Mouse (Mus musculus) heart, adult 9 months (tissue): Measurements from ENCODE around the gene Rgr.

Source experiments
- DNase-seq, 2 experiments: peaks; one replicate each; pipeline ENCODE4 v3.0.0; 2022; ENCODE audit warnings: low spot score in 2 of 2

Rgr gene

GRCm38 (mm10) chr14:37048914-37049410 lies at the start of gene Rgr:
Gene Rgr, minus strand, starts transcription at chr14:37048964.
- DNase-seq: no peak

DNA sequence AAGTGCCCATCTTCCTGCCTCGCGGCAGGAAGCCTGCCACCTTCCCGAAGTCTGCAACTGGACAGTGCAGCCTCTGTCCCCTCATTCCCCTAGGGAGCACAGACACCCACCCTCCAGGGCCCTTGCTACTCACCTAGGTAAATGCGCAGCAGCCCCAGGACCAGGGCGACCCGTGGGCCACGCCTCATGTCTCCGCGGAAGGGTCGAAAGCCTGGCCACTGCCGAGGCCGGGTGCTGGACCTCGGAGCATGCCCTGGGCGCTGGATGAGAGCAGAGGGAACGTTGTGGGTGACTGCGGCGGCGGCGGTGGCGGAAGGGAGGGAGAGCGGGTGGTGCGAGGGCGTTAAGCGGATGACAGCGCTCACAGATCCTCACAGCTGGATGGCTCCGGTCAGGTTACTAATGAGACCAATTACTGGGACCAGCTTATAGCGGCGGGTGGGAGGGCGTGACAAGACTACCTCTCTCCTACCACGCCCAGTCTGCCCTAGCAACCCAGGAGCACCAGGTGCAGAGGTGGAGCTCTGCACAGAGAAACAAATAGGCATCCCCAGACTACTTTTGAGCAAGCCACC lies 49.3 kb upstream of the Rgr start, which contains the start of gene Cdhr1:
Gene Cdhr1 (minus strand): TSS at position 392 of the 575 bp plus-strand sequence.
- no peak for DNase-seq

GRCm38 (mm10) chr14:37095556-37095955 lies 46.8 kb upstream of the Rgr start:
- no peak for DNase-seq

DNA sequence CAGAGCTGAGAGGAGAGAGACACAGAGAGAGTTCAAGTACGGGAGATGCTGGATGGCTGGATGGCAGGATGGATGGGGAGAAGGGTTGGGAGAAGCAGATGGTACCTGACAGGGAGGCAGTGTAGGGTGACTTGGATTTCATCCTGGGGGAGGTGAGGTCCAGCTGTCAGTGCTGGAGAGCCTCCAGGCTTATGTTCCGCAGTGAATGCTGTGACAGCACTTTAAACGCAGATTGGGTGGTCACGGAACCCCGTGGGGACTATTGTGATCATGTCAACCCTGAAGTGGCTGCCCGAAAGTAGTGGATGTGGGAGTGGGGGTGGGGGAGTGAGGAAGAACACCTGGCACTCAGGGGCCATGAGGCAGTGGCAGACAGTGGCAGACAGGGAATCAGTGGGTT lies 45.7 kb upstream of the Rgr start:
- DNase-seq: no peak

DNA sequence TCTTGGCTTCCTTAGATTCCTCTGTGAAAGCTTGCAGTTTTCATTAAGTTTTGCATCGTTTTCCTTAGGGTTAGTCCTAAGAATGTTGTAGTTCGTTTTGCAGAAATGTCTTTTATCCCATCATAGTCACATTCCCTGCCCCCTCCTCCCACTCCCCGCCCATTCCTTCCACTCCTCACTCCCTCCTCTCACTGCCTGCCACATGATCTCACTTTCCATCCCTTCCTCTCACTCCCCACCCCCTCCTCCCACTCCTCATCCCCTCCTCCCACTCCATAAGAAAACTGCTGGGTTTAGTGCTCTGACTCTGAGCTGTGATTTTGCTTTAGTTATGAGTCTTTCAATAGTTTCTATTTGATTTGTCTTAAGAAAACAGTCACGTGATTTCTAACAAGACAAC lies 35.0 kb upstream of the Rgr start:
- DNase-seq: no peak

DNA sequence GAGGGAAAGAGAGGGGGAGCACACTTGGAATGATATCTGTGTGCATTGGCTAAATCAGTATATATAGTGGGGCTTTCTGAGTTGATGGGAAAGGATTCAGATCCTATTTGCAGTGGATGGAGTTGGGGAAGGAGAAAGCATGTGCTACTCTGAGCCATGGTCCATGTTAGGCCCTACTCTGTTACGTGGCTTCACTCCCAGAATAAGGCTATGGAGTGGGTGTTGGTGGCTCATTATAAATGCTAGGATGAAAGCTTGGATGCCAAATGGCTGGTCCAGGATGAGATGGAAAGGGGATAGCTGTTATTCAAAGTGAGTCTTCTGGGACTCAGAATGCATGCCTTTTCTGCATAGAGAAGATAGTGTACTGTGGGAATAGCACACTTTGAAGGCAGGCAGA lies 32.0 kb upstream of the Rgr start:
- no peak for DNase-seq

DNA sequence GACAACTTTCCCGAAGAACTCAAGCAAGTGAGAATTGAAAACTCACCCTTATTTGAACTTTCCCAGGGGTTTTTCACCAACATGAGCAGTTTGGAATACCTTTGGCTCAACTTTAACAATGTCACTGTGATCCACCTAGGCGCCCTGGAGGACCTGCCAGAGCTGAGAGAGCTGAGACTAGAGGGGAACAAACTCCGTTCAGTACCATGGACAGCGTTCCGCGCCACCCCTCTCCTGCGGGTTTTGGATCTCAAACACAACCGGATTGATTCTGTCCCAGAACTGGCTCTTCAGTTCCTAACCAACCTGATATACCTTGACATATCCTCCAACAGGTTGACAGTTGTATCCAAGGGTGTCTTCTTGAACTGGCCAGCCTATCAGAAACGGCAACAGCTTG lies 19.8 kb upstream of the Rgr start:
- DNase-seq: no peak

DNA sequence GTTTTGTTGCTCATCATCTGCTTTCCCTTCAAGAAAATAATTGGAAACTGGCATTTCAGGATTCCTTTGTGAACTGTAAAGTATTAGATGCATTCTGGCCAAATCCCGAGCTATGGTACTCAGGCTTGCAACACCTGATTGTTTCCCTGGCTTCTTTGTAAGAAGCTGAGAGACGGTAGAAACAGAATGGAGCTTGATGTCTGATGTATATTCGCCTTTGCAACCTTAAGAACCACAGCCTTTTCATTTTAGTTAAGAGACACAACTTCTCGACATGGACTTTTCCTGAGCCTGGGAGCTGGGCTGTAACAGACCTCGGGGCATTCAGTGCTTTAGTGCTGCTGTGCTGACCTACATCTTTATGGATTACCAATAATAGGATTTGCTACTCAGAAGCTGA lies 18.9 kb upstream of the Rgr start, which contains the start of gene Lrit2:
Gene Lrit2 (plus strand): TSS at position 301 of the 400 bp plus-strand sequence.
- DNase-seq: no peak

DNA sequence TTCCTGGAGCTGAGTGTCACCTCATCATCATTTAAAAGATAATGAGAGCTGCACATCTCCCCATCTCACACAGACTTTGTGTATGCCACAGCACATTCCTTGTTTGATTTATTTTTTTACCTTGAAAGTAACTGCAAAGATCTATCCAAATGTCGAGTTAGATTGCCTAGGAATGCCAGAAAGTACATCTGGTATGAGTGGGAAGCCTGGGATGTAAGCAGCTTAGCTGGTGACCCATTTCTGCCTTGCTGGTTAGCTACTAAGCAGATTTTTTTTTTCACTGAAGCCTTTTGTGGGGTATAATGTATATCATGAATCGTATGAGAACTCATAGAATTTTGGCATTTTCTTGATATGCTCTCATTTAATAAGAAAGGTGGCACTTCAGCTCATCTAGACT lies 17.9 kb upstream of the Rgr start:
- DNase-seq: no peak

GRCm38 (mm10) chr14:37064849-37065248 lies 16.1 kb upstream of the Rgr start:
- DNase-seq: no peak

DNA sequence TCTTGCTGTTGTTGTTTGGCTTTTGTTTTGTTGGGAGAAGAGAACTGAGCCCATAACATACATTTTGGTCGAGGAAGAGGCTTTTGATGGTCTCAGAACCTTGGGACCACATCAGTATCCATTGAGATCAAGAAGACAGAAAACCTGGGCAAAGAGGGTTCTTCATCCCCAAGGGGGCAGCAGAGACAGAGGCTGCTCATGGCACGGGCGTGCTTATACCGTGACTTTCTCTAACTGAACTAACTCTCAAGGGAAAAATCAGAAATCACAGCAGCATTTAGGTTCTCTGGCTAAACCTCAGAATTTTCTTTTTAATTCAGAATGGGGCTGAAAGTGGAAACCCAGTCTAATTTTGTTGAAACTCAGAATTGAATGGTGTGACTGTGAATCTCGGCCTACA lies 14.3 kb downstream of the Rgr start:
- no peak for DNase-seq

GRCm38 (mm10) chr14:37033241-37033640 lies 15.5 kb downstream of the Rgr start:
- DNase-seq: peak; percentile 28 to 59

GRCm38 (mm10) chr14:37032481-37033104 lies 16.2 kb downstream of the Rgr start:
- no peak for DNase-seq

DNA sequence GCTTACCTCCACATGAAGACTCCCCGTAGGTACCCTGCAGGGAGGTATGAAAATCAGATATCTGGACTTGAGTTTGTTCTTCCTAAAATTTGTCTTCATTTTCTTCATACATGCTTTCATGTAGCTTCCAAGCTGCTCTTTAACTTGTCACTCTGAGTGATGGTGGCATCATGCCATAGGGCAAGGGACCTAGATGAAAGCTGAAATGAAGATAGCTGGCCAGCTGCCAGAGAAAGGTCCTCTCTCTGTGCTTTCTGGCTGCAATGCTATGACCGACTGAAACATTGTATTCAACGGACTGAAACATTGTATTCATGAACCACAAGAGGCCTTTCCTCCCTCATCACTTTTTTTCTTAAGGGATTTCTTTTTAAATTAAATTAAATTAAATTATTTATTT lies 20.2 kb downstream of the Rgr start:
- DNase-seq: no peak

DNA sequence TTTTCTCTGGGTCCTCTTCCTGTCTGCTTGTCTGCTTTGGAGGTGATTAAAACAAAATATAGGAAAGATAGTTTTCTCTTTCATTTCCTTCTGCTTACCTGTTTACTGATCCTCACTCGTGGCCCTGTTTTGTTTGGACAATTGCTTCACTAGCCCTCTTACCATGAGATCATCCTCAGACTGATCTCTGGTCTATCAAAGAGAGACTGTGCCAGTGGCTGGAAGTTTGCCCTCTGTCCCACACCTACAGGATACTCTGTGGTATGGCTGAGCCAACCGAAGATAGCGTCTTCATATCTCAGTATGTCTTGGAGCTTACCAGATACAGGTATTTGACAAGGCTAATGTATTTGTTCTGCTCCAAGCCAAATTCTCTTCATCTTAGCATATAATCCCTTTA lies 20.8 kb downstream of the Rgr start:
- no peak for DNase-seq

GRCm38 (mm10) chr14:37027248-37027933 lies 21.4 kb downstream of the Rgr start:
- no peak for DNase-seq

DNA sequence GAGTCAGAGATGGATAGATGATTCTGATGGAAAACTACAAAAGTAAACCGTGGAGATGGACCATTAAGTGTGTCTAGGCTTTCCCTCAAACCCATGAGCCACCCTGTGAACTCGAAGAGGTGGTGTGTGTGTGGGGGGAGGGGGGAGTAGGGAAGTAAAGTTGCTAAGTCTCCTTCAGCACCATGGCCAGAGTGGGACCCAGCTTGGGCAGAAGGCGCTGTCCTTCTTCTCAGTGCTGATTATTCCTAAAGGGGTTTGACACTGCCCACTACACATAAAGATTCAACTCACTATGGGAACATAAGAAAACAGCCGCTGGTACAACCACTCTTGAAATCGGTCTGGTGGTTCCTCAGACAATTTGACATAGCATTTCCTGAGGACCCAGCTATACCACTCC lies 32.9 kb downstream of the Rgr start:
- no peak for DNase-seq

GRCm38 (mm10) chr14:37013644-37014043 lies 35.1 kb downstream of the Rgr start:
- DNase-seq: no peak

DNA sequence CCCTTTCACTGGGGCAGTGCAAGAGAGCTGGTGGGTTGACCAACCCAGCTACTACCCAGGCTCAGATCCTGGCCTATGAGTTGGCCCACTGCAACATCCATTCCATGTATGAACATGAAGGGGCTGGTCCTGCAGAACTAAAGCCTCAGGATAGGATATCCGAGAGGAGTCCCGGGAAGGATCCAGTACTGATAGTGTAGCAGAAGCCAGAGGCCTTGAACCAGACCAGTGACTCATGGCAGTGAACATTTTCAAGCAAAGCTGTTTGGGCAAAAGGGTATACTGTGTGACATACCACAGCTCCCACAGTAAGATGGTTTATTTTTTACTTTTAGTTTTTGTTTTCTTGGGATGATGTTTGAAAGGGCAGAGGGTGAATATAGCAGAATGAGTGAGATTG lies 39.1 kb downstream of the Rgr start:
- no peak for DNase-seq

DNA sequence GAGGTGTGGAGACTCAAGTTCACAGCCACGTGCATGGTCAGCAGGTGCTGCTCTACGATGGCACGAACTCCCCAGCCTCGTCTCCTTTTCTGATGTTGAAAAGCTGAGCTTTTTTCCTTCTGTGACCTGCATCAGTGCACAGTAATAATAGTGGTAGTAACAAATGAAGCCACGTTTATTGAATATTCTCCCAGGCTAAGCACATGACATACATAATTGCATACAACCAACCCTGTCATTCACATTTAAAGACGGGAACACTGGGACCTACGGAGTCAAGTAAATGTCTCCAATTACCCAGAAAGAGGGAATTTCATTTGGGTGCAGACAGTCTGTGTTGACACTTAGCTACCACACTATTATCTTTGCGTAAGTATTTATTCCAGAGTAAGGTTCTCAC lies 42.3 kb downstream of the Rgr start:
- no peak for DNase-seq

- DNase-seq: no peak
Measured at GRCm38 (mm10) chr14:37005865-37006264, 42.9 kb downstream of the Rgr start.

GRCm38 (mm10) chr14:37003431-37004095 lies 45.2 kb downstream of the Rgr start:
- DNase-seq: no peak

DNA sequence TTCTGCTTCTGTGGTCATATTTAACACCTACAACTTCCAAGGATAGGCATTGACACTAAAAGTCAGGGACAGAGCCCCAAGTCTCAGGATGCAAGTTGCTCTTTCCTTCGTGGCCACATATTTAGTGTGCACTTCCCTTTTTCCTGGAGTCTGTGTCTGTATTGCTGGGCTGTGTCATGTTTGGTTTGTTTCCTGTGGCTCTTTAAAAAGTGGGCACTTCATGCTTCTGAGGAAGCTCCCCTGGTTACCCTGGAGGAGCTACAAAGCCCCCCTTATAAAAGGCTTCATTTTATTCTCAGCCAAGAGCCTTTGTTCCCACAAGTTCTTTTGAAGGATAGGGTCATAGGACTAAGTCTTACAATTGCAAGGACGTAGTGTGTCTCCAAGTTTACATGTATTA lies 45.9 kb downstream of the Rgr start:
- no peak for DNase-seq
